Mouse (Mus musculus) neural tube, embryonic 15.5 days (tissue): Measurements from ENCODE around the gene Tspan18. TPM values are rescaled to one million over a fixed set of nuclear protein-coding genes. Genes with fewer than 3 reads are reported as not detected.

ENCODE experiments used
- ATAC-seq: fragments of 200-750 bp; cut with Nextera tagmentation; 2 replicates; pipeline ENCODE4 v1.8.0; 2017; ENCODE audit warnings: mild to moderate bottlenecking, moderate TSS enrichment, moderate library complexity; ENCODE audit not compliant: low FRiP score
- H3K27ac ChIP-seq: fragments of 300-500 bp; sonication (generic); replicated peaks from 2 replicates; pipeline ENCODE4 v1.5.1; 2015; ENCODE audit warnings: mild to moderate bottlenecking, inconsistent platforms
- H3K27me3 ChIP-seq: fragments of 300-500 bp; sonication (generic); replicated peaks from 2 replicates; pipeline ENCODE4 v1.6.1; 2015; ENCODE audit warnings: inconsistent platforms
- H3K36me3 ChIP-seq: fragments of 300-500 bp; sonication (generic); 2 replicates; pipeline ENCODE4 v1.6.1; 2015; ENCODE audit warnings: inconsistent platforms
- H3K4me1 ChIP-seq: fragments of 300-500 bp; sonication (generic); 2 replicates; pipeline ENCODE4 v1.6.1; 2015; ENCODE audit warnings: inconsistent platforms
- H3K4me2 ChIP-seq: fragments of 300-500 bp; sonication (generic); 2 replicates; pipeline ENCODE4 v1.6.1; 2015; ENCODE audit warnings: inconsistent platforms, mild to moderate bottlenecking, moderate library complexity
- H3K4me3 ChIP-seq: fragments of 300-500 bp; sonication (generic); replicated peaks from 2 replicates; pipeline ENCODE4 v1.5.1; 2015; ENCODE audit warnings: mild to moderate bottlenecking, inconsistent platforms
- H3K9ac ChIP-seq: fragments of 300-500 bp; sonication (generic); replicated peaks from 2 replicates; pipeline ENCODE4 v1.6.1; 2015; ENCODE audit warnings: mild to moderate bottlenecking, inconsistent platforms
- H3K9me3 ChIP-seq: fragments of 300-500 bp; sonication (generic); replicated peaks from 2 replicates; pipeline ENCODE4 v1.6.1; 2016; ENCODE audit warnings: inconsistent platforms
- WGBS: fragments of 180-500 bp; shearing (Covaris S2); methylation state at CpG from one replicate; pipeline ENCODE4 v1.1.7; 2015; ENCODE audit warnings: mixed read lengths; 5-methylcytosine and 5-hydroxymethylcytosine counted together
- polyA plus RNA-seq: library from polyadenylated mRNA; unstranded; fragments of >200 nt; fragmentation: Nextera tagmentation; extraction: Ambion mirVana; gene quantifications from 2 replicates; pipeline ENCODE4 v1.2.1, GENCODE M21; 2015

Gene Tspan18
- polyA plus RNA-seq, 1 experiment from 2014 or later: 22.0 TPM

GRCm38 (mm10) chr2:93223463-93223862 is 110.8 kb downstream of the Tspan18 start:
- Histone ChIP-seq H3K4me1 (peaks cover 52% of the 10 kb centered on the region), H3K4me3 (no peak overlapping the region), H3K27ac (no peak overlapping the region), H3K4me2 (no peak overlapping the region), H3K36me3 (no peaks in the 10 kb centered on the region), H3K9ac (no peak overlapping the region), H3K27me3 (no peaks in the 10 kb centered on the region), H3K9me3 (no peaks in the 10 kb centered on the region)
- no peak for ATAC-seq
- WGBS: 58% methylated on average over 6 of the region's 6 CpGs

GRCm38 (mm10) chr2:93220447-93220846 is 113.9 kb downstream of the Tspan18 start:
- Histone ChIP-seq H3K9me3 (no peaks in the 10 kb centered on the region), H3K27ac (no peak overlapping the region), H3K4me2 (no peak overlapping the region), H3K27me3 (no peaks in the 10 kb centered on the region), H3K4me3 (no peak overlapping the region), H3K4me1 (peaks cover 56% of the 10 kb centered on the region), H3K36me3 (no peaks in the 10 kb centered on the region), H3K9ac (no peak overlapping the region)
- no peak for ATAC-seq
- WGBS: 52% methylated on average over 5 of the region's 5 CpGs

- no peaks in the 10 kb centered on the region for H3K9me3 ChIP-seq
- no peak overlapping the region for H3K9ac ChIP-seq
- no peaks in the 10 kb centered on the region for H3K36me3 ChIP-seq
- H3K4me1 ChIP-seq: peaks cover 58% of the 10 kb centered on the region
- WGBS: 96% methylated on average over 3 of the region's 3 CpGs
- ATAC-seq: no peak
- H3K27ac ChIP-seq: no peak overlapping the region
- no peaks in the 10 kb centered on the region for H3K27me3 ChIP-seq
- H3K4me2 ChIP-seq: no peak overlapping the region
- no peak overlapping the region for H3K4me3 ChIP-seq
These were observed 114.7 kb downstream of the Tspan18 start for GRCm38 (mm10) chr2:93219576-93219975.

GRCm38 (mm10) chr2:93218353-93218990 is 115.8 kb downstream of the Tspan18 start:
- peak overlapping the region; percentile 78; the same call in 1 of the 2 replicates for H3K27ac ChIP-seq
- H3K4me2 ChIP-seq: no peak overlapping the region
- H3K27me3 ChIP-seq: no peaks in the 10 kb centered on the region
- WGBS: 73% methylated on average over 7 of the region's 7 CpGs
- H3K36me3 ChIP-seq: no peaks in the 10 kb centered on the region
- H3K9me3 ChIP-seq: no peaks in the 10 kb centered on the region
- H3K4me3 ChIP-seq: no peak overlapping the region
- H3K9ac ChIP-seq: no peak overlapping the region
- H3K4me1 ChIP-seq: peaks cover 56% of the 10 kb centered on the region
- no peak for ATAC-seq

GRCm38 (mm10) chr2:93217015-93217414 is 117.3 kb downstream of the Tspan18 start:
- H3K4me1 ChIP-seq: peaks cover 48% of the 10 kb centered on the region
- no peak overlapping the region for H3K4me2 ChIP-seq
- H3K27me3 ChIP-seq: no peaks in the 10 kb centered on the region
- H3K27ac ChIP-seq: peak overlapping the region; percentile 78
- H3K9me3 ChIP-seq: no peaks in the 10 kb centered on the region
- 6% methylated on average over 7 of the region's 7 CpGs for WGBS
- no peaks in the 10 kb centered on the region for H3K36me3 ChIP-seq
- H3K4me3 ChIP-seq: no peak overlapping the region
- 0 out of 2 replicates have a peak overlapping the region, but pooled peaks have one; percentile 3 for H3K9ac ChIP-seq
- ATAC-seq: peak; percentile 79

- Histone ChIP-seq H3K4me1 (peaks cover 45% of the 10 kb centered on the region), H3K27ac (no peak overlapping the region), H3K4me3 (no peak overlapping the region), H3K4me2 (no peak overlapping the region), H3K36me3 (0 out of 2 replicates have a peak, but pooled peaks cover under 1% of the 10 kb centered on the region), H3K9me3 (no peaks in the 10 kb centered on the region), H3K27me3 (no peaks in the 10 kb centered on the region), H3K9ac (no peak overlapping the region)
- 70% methylated on average over 10 of the region's 10 CpGs for WGBS
- ATAC-seq: no peak
These were observed 118.5 kb downstream of the Tspan18 start for GRCm38 (mm10) chr2:93215790-93216189.

- Histone ChIP-seq H3K4me1 (peaks cover 40% of the 10 kb centered on the region), H3K4me2 (no peak overlapping the region), H3K27me3 (no peaks in the 10 kb centered on the region), H3K9me3 (no peaks in the 10 kb centered on the region), H3K4me3 (no peak overlapping the region), H3K36me3 (peaks cover 8% of the 10 kb centered on the region; the same call in 1 of the 2 replicates), H3K9ac (no peak overlapping the region), H3K27ac (no peak overlapping the region)
- ATAC-seq: no peak
- WGBS: 94% methylated on average over 1 of the region's 1 CpGs
These were observed 120.1 kb downstream of the Tspan18 start for GRCm38 (mm10) chr2:93214192-93214591.

GRCm38 (mm10) chr2:93212865-93213264 is 121.4 kb downstream of the Tspan18 start:
- no peaks in the 10 kb centered on the region for H3K27me3 ChIP-seq
- H3K4me1 ChIP-seq: peaks cover 29% of the 10 kb centered on the region
- ATAC-seq: no peak
- no peak overlapping the region for H3K4me2 ChIP-seq
- H3K9me3 ChIP-seq: no peaks in the 10 kb centered on the region
- no peak overlapping the region for H3K27ac ChIP-seq
- no peak overlapping the region for H3K4me3 ChIP-seq
- no peak overlapping the region for H3K9ac ChIP-seq
- peaks cover 14% of the 10 kb centered on the region; the same call in 1 of the 2 replicates for H3K36me3 ChIP-seq
- 100% methylated on average over 2 of the region's 2 CpGs for WGBS

- peaks cover 14% of the 10 kb centered on the region; the same call in 1 of the 2 replicates for H3K36me3 ChIP-seq
- no peak overlapping the region for H3K4me3 ChIP-seq
- H3K27me3 ChIP-seq: no peaks in the 10 kb centered on the region
- 95% methylated on average over 2 of the region's 2 CpGs for WGBS
- no peak overlapping the region for H3K4me2 ChIP-seq
- H3K4me1 ChIP-seq: peaks cover 24% of the 10 kb centered on the region
- no peak overlapping the region for H3K9ac ChIP-seq
- no peak for ATAC-seq
- no peak overlapping the region for H3K27ac ChIP-seq
- no peaks in the 10 kb centered on the region for H3K9me3 ChIP-seq
These were observed 121.9 kb downstream of the Tspan18 start for GRCm38 (mm10) chr2:93212386-93212785.

- H3K9ac ChIP-seq: no peak overlapping the region
- H3K4me1 ChIP-seq: peaks cover 10% of the 10 kb centered on the region; the same call in 1 of the 2 replicates
- ATAC-seq: no peak
- 86% methylated on average over 1 of the region's 1 CpGs for WGBS
- H3K4me3 ChIP-seq: no peak overlapping the region
- H3K27me3 ChIP-seq: no peaks in the 10 kb centered on the region
- H3K36me3 ChIP-seq: peaks cover 18% of the 10 kb centered on the region; the same call in 1 of the 2 replicates
- H3K9me3 ChIP-seq: no peaks in the 10 kb centered on the region
- H3K27ac ChIP-seq: no peak overlapping the region
- H3K4me2 ChIP-seq: no peak overlapping the region
These were observed 128.2 kb downstream of the Tspan18 start for GRCm38 (mm10) chr2:93206126-93206525.

- WGBS: 83% methylated on average over 6 of the region's 6 CpGs
- H3K27me3 ChIP-seq: no peaks in the 10 kb centered on the region
- H3K36me3 ChIP-seq: peaks cover 20% of the 10 kb centered on the region; the same call in 1 of the 2 replicates
- peaks cover 18% of the 10 kb centered on the region; the same call in 1 of the 2 replicates for H3K4me1 ChIP-seq
- H3K9ac ChIP-seq: no peak overlapping the region
- no peak overlapping the region for H3K4me3 ChIP-seq
- H3K9me3 ChIP-seq: no peaks in the 10 kb centered on the region
- no peak for ATAC-seq
- H3K4me2 ChIP-seq: no peak overlapping the region
- H3K27ac ChIP-seq: no peak overlapping the region
These were observed 129.7 kb downstream of the Tspan18 start for GRCm38 (mm10) chr2:93204571-93204970.

GRCm38 (mm10) chr2:93203682-93204081 is 130.6 kb downstream of the Tspan18 start:
- Histone ChIP-seq H3K4me3 (no peak overlapping the region), H3K27ac (no peak overlapping the region), H3K36me3 (peaks cover 22% of the 10 kb centered on the region; the same call in 1 of the 2 replicates), H3K9ac (no peak overlapping the region), H3K4me2 (no peak overlapping the region), H3K4me1 (peaks cover 23% of the 10 kb centered on the region; the same call in 1 of the 2 replicates), H3K9me3 (no peaks in the 10 kb centered on the region), H3K27me3 (no peaks in the 10 kb centered on the region)
- WGBS: 15% methylated on average over 10 of the region's 10 CpGs
- ATAC-seq: no peak
